Mouse (Mus musculus): ENCODE measurements at regions not wholly inside any gene's neighbourhood (a gene's known extent, or its start where the extent isn't known, plus 50 kb on each side); places are given as distances from the start of the nearest gene placed in this dataset.

DNA sequence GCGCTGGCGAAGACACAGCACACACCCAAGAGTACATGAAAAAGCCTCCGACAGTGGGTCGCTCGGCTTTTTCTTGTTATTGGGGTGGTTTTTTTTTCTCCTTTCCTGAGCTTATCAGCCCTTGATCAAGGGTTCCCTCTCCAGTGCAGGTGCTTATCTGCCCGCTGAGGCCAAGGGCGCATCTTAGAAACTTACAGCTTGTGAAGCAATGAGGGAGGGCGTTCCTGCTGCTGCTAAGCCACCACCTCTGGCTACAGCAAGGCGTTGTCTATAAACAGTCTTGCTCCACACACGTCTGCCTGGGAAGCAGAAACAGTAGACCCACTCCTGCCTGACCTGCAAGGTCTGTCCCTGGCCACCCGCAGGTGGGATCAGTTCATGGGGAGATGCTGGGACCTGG, 240.9 kb downstream of the 3110018I06Rik start:
- ATAC-seq: no peak

GRCm38 (mm10) chr12:107730940-107731339, 242.5 kb downstream of the 3110018I06Rik start:
- Histone ChIP-seq H3K9ac (no peak overlapping the region), H3K4me1 (no peaks in the 10 kb centered on the region), H3K27ac (no peak overlapping the region), H3K9me3 (replicated peaks) (peaks cover 6% of the 10 kb centered on the region; the same call in 1 of the 2 replicates), H3K27me3 (peaks cover 3% of the 10 kb centered on the region; the same call in 1 of the 2 replicates), H3K36me3 (ENCODE audit: poor library complexity, severe bottlenecking) (no peaks in the 10 kb centered on the region), H3K4me2 (no peak overlapping the region), H3K4me3 (no peak overlapping the region)
- no peak for ATAC-seq
- 69% methylated on average over 4 of the region's 4 CpGs for WGBS

More for the DNA sequence above, 240.9 kb downstream of the 3110018I06Rik start:
- no peak overlapping the region for H3K27ac ChIP-seq
- no peak overlapping the region for H3K4me2 ChIP-seq
- H3K4me3 ChIP-seq: no peak overlapping the region
- H3K27me3 ChIP-seq: peaks cover 3% of the 10 kb centered on the region; the same call in 1 of the 2 replicates
- 92% methylated on average over 11 of the region's 11 CpGs for WGBS
- H3K9me3 ChIP-seq (replicated peaks): peaks cover 6% of the 10 kb centered on the region; the same call in 1 of the 2 replicates
- no peaks in the 10 kb centered on the region for H3K36me3 ChIP-seq (ENCODE audit: poor library complexity, severe bottlenecking)
- H3K9ac ChIP-seq: no peak overlapping the region
- H3K4me1 ChIP-seq: peaks cover 3% of the 10 kb centered on the region; the same call in 1 of the 2 replicates

DNA sequence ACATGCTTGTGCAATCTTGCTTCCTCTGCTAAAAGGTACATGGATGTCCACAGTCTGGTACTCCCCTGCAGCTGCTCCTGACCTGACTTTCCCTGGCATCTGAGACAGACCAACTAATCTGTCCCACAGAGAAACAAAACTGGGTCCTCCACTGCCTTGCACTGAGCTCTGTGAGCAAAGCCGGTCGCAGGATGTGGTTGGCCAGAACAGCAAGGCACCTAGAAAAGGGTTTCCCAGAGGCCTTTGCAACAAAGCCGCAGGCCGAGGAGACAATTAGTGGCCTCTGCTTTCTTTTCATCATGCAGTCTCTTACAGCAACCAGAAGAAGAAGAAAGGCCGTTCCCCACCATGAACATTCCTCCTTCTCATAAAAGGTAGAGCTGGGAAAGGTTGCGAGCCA, 246.1 kb downstream of the 3110018I06Rik start:
- Histone ChIP-seq H3K4me2 (no peak overlapping the region), H3K9ac (no peak overlapping the region), H3K9me3 (replicated peaks) (peaks cover 6% of the 10 kb centered on the region; the same call in 1 of the 2 replicates), H3K4me1 (no peaks in the 10 kb centered on the region), H3K36me3 (ENCODE audit: poor library complexity, severe bottlenecking) (no peaks in the 10 kb centered on the region), H3K4me3 (no peak overlapping the region), H3K27me3 (peaks cover 3% of the 10 kb centered on the region; the same call in 1 of the 2 replicates), H3K27ac (no peak overlapping the region)
- WGBS: 88% methylated on average over 6 of the region's 6 CpGs
- ATAC-seq: no peak

DNA sequence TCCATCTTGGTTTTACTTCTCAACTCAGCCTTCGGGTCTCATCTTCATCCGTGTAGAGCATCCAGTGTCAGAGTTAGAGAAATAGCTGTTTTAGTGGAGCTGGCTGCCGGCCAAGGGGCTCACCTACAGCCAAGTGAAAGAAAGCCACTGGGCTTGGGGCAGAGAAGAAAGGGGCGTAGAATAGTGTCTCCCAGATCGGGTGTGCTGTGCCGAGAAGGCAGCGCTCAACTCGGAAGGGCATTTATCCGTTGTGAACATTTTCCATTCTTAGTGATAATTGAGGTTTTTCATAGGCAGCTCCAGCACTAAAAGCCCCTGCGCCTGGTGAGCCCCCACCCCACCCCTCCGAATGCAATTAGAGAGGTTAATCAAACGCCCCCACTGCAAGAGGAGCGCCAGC, 254.2 kb downstream of the 3110018I06Rik start:
- Histone ChIP-seq H3K27ac (no peak overlapping the region), H3K9ac (peak overlapping the region; percentile 26; the same call in 1 of the 2 replicates), H3K27me3 (no peaks in the 10 kb centered on the region), H3K4me1 (peaks cover 16% of the 10 kb centered on the region), H3K36me3 (ENCODE audit: poor library complexity, severe bottlenecking) (no peaks in the 10 kb centered on the region), H3K4me2 (peak overlapping the region; percentile 36), H3K4me3 (no peak overlapping the region), H3K9me3 (replicated peaks) (no peaks in the 10 kb centered on the region)
- ATAC-seq: 0 out of 2 replicates have a peak, but pooled peaks have one; percentile 45
- 21% methylated on average over 13 of the region's 13 CpGs for WGBS

GRCm38 (mm10) chr12:107744822-107745221, 256.4 kb downstream of the 3110018I06Rik start:
- peaks cover 16% of the 10 kb centered on the region for H3K4me1 ChIP-seq
- 94% methylated on average over 8 of the region's 8 CpGs for WGBS
- no peaks in the 10 kb centered on the region for H3K36me3 ChIP-seq (ENCODE audit: poor library complexity, severe bottlenecking)
- H3K9me3 ChIP-seq (replicated peaks): no peaks in the 10 kb centered on the region
- ATAC-seq: no peak
- no peak overlapping the region for H3K27ac ChIP-seq
- H3K4me3 ChIP-seq: no peak overlapping the region
- H3K9ac ChIP-seq: no peak overlapping the region
- no peaks in the 10 kb centered on the region for H3K27me3 ChIP-seq
- H3K4me2 ChIP-seq: no peak overlapping the region

DNA sequence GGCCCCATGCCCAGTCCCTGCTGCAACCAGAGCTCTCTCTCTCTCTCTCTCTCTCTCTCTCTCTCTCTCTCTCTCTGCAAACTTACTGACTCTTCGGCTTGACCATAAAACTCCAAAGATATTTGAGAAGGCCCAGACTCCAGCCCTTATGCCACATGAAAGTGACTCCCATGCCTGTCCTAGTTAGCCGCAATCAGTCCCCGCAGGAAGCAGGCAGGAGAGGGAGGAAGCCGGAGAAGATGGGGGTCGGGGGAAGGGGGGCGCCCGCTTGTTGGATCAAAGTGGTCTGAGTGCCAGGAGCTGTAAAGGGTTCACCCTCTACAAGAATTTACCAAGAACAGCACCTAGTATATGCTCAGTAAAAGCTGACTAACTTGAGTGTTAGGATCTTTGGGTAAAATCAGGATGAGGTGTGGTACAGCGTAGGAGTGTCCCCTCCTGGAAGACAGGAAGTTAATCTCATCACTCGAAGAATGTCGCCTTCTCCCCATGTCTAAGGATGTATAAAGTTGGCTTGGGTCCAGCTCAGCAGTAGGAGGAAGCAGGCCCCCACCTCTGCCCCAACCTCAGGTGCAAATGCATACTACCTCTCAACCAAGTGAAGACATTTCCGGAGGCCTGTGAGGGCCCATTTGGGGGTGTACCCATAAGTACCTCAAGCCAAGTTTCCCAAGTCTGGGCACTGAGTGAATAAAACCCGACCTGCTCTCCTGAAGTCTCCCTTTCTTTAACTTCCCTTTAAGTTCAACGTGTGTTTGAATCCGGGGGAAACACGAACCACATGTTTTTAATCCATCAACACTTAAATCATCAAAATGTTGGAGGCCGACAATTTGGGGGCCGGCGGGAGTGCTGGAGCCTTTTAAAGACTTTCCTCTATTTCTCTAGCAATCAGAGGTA, 254.7 kb downstream of the Bcl11b start:
- Histone ChIP-seq H3K9me3 (replicated peaks) (no peaks in the 10 kb centered on the region), H3K27ac (no peak overlapping the region), H3K27me3 (0 out of 2 replicates have a peak, but pooled peaks cover 3% of the 10 kb centered on the region), H3K9ac (no peak overlapping the region), H3K4me3 (no peak overlapping the region), H3K4me1 (peaks cover 20% of the 10 kb centered on the region), H3K36me3 (ENCODE audit: poor library complexity, severe bottlenecking) (no peaks in the 10 kb centered on the region), H3K4me2 (no peak overlapping the region)
- no peak for ATAC-seq
- 88% methylated on average over 18 of the region's 18 CpGs for WGBS

DNA sequence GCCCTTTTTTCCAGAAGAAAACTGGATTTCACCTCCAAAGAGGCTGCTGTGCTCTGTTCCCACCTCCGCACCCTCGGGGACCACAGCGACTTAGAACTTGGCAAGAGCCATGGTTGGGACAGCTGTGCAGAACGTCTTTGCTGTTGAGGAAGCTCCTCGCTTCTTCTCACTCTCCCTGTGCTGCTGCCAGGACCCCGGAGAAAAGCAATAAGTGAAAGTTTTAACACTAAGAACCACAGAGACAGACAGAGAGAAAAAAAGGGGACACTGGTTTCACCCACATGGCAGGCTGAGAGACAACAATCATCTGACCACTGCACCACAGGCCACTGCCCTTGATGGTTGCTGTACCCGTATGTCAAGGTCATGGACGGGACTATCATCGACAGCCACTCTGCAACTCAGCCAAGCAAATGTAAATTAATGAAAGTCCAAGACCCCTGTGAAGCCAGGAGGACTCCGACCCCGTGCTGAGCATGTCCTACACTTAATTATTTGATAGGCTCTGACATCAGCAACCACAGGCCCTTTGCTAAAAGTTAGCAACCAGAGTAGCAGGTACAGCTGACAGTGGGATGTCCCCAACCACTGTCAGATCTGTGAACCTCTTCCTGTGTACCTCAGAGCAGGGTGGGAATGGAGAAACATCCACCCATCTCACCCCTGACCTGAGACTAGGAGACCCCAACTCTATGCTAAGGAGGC, 253.9 kb downstream of the Bcl11b start:
- Histone ChIP-seq H3K9me3 (replicated peaks) (no peaks in the 10 kb centered on the region), H3K36me3 (ENCODE audit: poor library complexity, severe bottlenecking) (no peaks in the 10 kb centered on the region), H3K27ac (no peak overlapping the region), H3K27me3 (0 out of 2 replicates have a peak, but pooled peaks cover 3% of the 10 kb centered on the region), H3K9ac (no peak overlapping the region), H3K4me2 (no peak overlapping the region), H3K4me1 (peaks cover 17% of the 10 kb centered on the region), H3K4me3 (no peak overlapping the region)
- no peak for ATAC-seq
- 87% methylated on average over 11 of the region's 11 CpGs for whole genome bisulfite sequencing

DNA sequence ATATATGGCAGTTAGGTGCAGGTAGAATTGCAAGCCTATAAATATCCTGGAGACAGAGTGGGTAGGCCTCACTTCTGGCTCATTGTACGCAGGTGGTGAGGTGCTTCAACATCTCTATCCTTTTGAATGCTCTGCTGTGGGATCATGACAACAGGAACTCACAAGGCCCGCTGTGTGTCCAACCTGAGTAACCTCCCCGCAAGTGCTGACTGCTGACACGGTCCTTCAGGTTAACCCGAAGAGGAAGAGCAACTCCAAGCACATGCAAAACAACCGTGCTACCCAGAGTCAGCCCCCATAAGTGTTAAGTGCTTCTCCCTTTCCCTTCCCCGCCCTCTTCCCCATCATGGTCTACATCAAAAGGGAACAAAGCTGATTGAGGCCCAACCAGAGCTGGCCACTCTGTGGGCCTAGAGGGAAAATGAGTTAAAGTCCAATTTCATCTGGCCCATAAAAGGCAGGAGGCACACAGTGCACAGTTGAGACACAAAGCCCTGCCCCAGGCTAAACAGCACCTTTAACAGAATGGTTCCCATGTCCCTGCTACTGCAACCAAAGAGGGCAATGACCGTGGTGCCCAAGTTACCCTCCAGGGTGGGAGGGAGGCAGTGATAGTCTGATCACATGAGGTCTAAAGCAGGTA, 253.0 kb downstream of the Bcl11b start:
- H3K4me3 ChIP-seq: no peak overlapping the region
- H3K36me3 ChIP-seq (ENCODE audit: poor library complexity, severe bottlenecking): no peaks in the 10 kb centered on the region
- H3K27ac ChIP-seq: no peak overlapping the region
- H3K4me2 ChIP-seq: no peak overlapping the region
- WGBS: 89% methylated on average over 8 of the region's 8 CpGs
- no peak overlapping the region for H3K9ac ChIP-seq
- H3K4me1 ChIP-seq: peaks cover 17% of the 10 kb centered on the region
- no peak for ATAC-seq
- no peaks in the 10 kb centered on the region for H3K9me3 ChIP-seq (replicated peaks)
- 0 out of 2 replicates have a peak, but pooled peaks cover 3% of the 10 kb centered on the region for H3K27me3 ChIP-seq

- H3K27ac ChIP-seq: no peak overlapping the region
- H3K4me1 ChIP-seq: peaks cover 26% of the 10 kb centered on the region
- H3K4me2 ChIP-seq: peak overlapping the region; percentile 26
- no peaks in the 10 kb centered on the region for H3K9me3 ChIP-seq (replicated peaks)
- 0 out of 2 replicates have a peak, but pooled peaks cover 3% of the 10 kb centered on the region for H3K27me3 ChIP-seq
- no peaks in the 10 kb centered on the region for H3K36me3 ChIP-seq (ENCODE audit: poor library complexity, severe bottlenecking)
- H3K9ac ChIP-seq: no peak overlapping the region
- WGBS: 50% methylated on average over 7 of the region's 7 CpGs
- no peak overlapping the region for H3K4me3 ChIP-seq
- no peak for ATAC-seq
Observed at GRCm38 (mm10) chr12:107752126-107752525, 251.3 kb downstream of the Bcl11b start.

- Histone ChIP-seq H3K9me3 (replicated peaks) (no peaks in the 10 kb centered on the region), H3K27ac (no peak overlapping the region), H3K4me1 (peaks cover 29% of the 10 kb centered on the region), H3K36me3 (ENCODE audit: poor library complexity, severe bottlenecking) (no peaks in the 10 kb centered on the region), H3K4me2 (peak overlapping the region; percentile 26), H3K27me3 (0 out of 2 replicates have a peak, but pooled peaks cover 3% of the 10 kb centered on the region), H3K4me3 (no peak overlapping the region), H3K9ac (peak overlapping the region; percentile 26)
- ATAC-seq: no peak
- 20% methylated on average over 8 of the region's 8 CpGs for WGBS
Observed at GRCm38 (mm10) chr12:107752587-107752986, 250.8 kb downstream of the Bcl11b start.

DNA sequence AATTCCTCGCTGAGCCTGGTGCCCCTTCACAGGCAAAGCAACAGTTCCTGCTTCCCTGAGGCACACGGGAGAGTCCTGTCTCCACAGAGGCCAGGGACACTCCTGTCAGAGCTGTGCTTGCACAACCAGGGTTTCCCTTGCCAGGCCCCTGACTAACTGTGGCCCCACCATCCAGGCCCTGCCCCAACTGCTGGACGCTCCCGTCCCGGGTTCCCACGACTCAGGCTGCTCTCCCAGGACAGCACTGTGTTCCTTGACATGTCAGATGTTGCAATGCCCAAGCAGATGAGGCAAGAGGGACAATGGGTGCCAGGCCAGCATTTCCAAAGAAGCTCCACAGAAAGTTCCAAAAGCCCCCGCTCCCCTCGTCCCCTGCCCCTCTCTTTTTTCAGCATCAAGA, 250.4 kb downstream of the Bcl11b start:
- Histone ChIP-seq H3K27ac (no peak overlapping the region), H3K4me2 (no peak overlapping the region; the same call in 1 of the 2 replicates), H3K4me3 (no peak overlapping the region), H3K27me3 (0 out of 2 replicates have a peak, but pooled peaks cover 3% of the 10 kb centered on the region), H3K9ac (peak overlapping the region; percentile 26), H3K9me3 (replicated peaks) (no peaks in the 10 kb centered on the region), H3K36me3 (ENCODE audit: poor library complexity, severe bottlenecking) (no peaks in the 10 kb centered on the region), H3K4me1 (peaks cover 34% of the 10 kb centered on the region)
- 40% methylated on average over 8 of the region's 8 CpGs for WGBS
- no peak; the same call in 1 of the 2 replicates for ATAC-seq
